In the genomic region with DNA sequence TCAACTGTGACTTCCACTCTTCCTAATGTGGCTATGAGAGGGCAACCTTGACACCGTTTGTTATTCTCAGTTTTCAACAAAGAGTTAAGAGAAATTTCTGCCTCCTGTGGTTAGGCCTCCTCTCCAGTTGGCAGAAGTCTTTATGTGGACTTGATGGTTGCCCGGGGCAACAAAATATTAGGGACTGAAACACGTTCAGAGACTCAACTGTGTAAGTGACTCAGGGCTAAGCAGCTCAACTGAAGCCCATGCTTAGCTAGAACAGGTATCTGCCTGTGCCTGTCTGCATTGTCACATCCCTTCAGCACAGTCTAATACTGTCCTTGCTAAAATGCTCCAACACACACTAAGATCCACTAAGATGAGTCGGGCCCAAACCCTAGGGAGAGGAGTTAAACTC, we compare ENCODE assay signal across 13 mouse cellular contexts.
DNase-seq lines count a peak whose midpoint lies in the region.
"Had no signal": no experiment of that assay in that cellular context is flagged by ENCODE, and none has a peak within 500 bp of the region (broad histone marks: within the 10 kb centered on the region; RNA-seq: fewer than 3 reads in every experiment).

No protein-coding gene starts in this region.

- DNase-seq in embryo, embryonic 10.5 days (ENCODE audit: low spot score): peak; percentile 32
- DNase-seq in embryo, embryonic 9.5 days (ENCODE audit: extremely low spot score): no peak
- peak; percentile 38 to 52 for DNase-seq in lung, adult 18-20 months
- no peak for DNase-seq in lung, postnatal 4 days
- peak; percentile 36 for DNase-seq in fibroblast of lung, adult 2 months (ENCODE audit: low read depth)
- peak; percentile 24 for DNase-seq in skeletal muscle tissue, adult 2 months (ENCODE audit: low read depth, low spot score)
- DNase-seq in cerebellum, adult 9-11 months: no peak
- no peak for DNase-seq in layer of hippocampus, adult 8-10 months (ENCODE audit: low spot score in 2 of 2)
- DNase-seq: adrenal gland, postnatal 36 days; cerebellum, adult 9-10 months; kidney, adult 18-20 months; kidney, postnatal 10 days; right cerebral cortex, postnatal 14 days had no signal

Comparison
In these comparisons a context has a peak if more than half of its experiments do, and no peak if none do; other contexts are left out.
1. DNase-seq: peak in embryo, embryonic 10.5 days (single experiment), lung, adult 18-20 months (2 of 2), fibroblast of lung, adult 2 months (single experiment) and skeletal muscle tissue, adult 2 months (single experiment); none in embryo, embryonic 9.5 days (single experiment), lung, postnatal 4 days (0 of 2), cerebellum, adult 9-11 months (single experiment) and layer of hippocampus, adult 8-10 months (0 of 2).